Mouse (Mus musculus) forelimb bud, embryonic 11.5 days (tissue): ENCODE data around the gene Pacs1.
"Not testable (repeated sequence)": the region's sequence is repeated elsewhere in the genome, so short reads cannot be mapped to it uniquely, and the experiment has no call there.

ENCODE experiments used
- DNase-seq: peaks from one replicate; pipeline ENCODE4 v3.0.0-alpha.2; 2012; ENCODE audit warnings: low read depth, low spot score

Gene Pacs1

DNA sequence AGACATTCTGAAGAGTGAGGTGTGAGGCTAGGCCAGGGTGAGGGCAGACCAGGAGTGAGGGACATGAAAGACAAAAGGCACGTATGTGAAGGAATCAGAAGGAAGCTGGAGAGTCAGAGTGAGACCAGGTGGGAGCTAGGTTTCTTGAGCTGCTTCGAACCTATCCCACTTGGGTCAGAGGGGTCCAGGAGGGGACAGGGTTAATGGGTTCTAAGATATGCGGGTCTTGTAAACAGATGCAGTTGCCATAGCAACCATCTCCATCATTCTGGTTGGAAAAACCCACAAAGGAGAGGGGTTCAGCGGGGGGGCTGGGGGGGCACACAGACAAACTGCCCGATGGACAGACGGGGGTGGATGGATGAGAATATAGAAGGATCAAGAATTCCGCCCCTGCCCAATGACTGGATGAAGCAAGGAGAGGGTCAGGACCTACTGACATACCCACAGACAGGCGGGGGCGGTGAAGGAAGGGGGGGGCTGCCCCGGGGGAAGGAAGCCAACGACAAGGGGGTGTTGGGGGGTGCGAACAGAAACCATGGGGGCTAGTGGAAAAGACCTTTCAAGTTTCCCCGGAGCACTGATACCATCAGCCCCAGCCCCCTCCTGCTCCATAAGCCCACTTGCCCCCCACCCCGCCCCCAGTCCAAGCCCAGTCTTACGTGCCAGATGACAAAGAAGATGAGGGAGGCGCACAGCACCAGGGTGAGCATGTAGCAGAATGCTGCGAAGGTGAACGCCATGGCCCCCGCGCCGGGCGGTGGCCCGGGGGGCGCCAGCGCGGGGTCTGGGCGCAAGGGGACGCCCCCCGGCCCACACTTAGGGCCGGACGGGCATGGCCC is 175.2 kb downstream of the Pacs1 start:
- DNase-seq: peak; percentile 52

DNA sequence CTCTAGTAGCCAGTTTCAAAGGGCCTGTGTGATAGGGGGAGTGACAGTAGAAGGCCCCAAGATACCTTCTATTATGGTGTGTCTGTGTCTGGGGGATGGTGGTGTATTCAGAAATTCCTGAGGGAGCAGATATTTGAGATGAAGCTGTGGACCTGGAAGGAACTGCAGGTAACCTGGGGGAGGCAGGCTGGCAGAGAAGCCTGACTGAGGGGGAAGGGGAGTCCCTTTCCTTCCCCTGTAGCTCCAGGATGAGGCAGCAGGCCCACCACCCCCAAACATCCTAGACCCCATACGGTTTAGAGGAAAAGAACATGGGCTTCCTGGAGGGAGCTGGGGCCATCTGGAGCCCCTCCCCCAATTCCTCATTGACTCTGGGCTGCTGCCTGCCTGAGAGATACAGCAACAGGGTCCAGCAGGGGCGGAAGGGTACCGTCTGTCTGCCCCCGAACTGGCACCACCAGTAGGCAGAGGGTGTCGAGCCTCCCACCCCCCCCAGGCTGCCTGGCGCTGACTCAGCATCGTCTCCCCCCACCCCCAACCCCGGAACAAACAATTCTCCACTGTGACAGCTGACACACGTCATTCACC is 176.9 kb downstream of the Pacs1 start:
- DNase-seq: no peak

DNA sequence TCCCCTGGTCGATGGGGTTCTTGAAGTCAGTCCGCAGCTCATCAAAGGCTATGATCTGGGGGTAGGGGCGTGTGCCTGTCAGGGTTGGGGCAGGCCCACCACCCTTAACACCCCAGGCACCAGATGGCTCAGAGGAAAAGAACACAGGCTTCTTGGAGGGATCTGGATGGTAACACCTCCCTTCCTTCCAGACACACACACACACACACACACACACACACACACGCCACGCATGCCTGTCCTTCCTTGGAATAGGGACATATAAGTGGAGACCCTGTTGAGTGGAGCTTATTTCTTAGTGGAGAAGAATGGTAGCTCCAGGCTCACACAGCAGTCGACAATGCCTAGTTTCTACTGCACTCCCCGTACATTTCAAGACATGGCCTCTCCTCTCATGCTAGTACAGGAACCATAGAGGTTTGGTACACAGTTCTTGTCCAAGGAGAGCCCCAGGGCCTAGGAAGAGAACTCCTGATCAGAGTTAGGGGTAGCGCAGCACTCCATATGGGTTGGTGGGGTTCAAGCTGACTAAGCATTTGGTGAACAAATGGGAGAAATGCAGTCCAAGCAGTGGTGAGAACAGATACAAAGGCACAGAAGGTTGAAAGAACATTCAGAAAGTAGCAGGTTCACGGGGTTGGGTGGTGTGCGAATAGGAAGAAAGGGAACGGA is 178.0 kb downstream of the Pacs1 start:
- no peak for DNase-seq

DNA sequence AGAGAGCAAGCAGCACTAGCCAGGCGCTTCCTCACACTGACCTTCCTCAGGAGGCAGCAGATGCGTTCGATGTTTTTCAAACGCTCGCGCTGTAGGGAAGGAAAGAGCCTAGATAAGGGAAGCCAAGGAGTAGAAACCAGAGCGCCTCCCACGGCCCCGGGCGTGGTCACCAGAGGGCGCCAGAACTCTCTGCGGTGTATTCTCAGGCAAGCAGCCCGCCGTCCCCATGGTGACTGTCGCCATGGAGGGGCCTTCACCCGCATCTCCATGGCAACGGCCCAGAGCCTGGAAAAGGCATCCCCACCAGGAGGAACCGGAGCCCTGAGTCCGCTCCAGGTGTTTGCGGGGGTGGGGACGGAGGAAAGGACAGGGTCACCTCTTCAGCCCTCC is 178.7 kb downstream of the Pacs1 start:
- peak; percentile 95 for DNase-seq

DNA sequence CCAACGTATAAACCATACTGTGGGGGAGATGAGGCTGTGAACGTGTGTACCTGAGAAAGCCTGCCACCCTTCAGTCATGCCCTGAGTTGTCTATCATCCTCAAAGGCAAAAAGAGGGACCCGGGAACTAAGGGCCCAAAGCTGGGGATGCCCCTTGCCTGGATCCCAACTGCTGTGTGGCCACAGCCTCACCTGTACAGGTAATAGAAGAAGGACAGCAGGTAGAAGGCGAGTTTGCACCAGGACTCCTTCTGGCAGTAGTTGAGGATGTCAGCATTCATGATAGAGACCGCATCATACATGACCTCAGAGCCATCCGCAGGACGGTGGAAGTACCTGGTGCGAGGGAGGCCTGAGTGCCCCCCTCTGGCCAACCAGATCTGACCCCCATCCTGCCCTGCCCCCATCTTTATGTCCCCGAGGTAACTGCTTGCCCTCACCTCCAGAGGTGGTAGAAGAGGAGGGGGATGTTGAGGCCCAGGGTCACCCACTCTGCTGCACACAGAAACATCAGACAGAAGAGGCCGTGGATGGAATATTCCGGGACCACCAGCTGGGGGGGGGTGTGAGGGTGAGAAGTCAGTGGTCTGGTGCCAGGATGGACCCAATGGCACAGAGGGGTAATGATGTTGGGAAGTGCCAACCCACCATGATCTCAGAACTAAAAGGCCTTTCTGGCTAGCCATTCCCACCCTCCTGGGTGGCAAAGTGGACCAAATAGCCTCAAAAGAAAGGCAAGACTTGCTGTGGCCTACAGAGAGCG is 179.3 kb downstream of the Pacs1 start:
- no peak for DNase-seq

DNA sequence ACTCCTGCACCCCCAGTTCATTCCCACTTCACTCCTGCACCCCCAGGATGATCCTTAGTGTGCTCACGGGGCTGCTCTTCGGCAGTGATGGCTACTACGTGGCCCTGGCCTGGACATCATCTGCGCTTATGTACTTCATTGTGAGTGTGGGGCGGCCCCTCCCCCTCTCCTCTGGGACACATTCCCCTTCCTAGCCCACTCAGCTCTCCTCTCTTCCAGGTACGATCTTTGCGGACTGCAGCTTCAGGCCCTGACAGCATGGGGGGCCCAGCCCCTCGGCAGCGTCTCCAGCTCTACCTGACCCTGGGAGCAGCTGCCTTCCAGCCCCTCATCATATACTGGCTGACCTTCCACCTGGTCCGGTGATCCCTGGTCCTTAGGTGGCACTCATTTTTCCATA is 180.8 kb downstream of the Pacs1 start:
- no peak for DNase-seq

DNA sequence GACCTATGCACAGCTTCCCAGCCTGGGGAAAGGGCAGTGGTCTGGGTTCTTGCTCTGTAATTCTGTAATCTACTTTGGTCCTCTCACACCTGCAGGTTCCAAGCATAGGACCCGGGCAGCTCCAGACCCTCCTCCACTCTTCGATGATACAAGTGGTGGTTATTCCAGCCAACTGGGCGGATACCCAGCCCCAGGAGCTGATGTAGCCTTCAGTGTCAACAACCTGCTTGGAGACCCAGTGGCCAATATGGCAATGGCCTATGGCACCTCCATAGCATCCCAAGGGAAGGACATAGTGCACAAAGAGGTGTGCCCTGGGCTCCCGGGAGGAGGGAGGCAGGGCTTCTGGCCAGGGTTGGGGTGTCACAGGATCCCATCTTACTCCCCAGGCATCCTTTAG is 183.6 kb downstream of the Pacs1 start:
- no peak for DNase-seq

DNA sequence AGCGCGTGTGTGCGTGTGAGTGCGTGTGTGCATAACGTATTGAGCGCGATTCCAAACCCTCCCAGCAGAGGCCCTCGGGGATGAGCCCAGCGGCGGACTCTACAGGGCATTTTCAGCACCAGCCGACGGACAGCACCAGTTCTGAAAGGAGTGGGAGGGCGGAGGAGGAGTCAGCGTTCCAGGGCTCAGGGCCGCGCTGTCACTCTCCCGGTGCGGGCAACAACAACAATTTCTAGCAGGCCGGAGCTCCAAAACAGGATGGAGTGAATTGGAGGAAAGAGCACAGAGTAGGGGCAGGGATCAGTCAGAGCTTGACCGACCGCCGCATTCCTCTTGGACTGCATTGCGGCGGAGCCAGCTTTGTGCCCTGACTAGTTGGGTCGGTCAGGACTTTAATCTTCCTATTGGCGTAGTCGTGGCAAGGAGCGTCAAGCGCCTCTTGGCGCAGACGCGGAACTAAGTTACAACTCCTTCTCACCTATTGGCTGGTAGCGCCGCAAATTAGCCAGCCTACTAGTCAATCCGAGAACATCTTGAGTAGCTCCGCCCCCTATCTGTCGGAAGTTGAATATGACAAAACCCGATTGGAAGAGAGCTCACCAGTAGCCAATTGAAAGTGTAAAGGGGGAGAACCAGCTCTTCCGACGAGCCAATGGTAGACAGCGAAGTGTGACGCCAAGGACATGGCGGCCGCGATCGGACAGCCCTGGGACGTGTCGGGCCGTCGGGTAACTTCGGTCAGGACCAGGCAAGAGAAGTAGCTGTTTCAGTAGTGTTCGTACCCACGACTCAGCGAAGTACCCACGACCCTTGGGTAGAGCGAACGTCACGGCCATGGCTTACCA is 184.8 kb downstream of the Pacs1 start, which contains the start of gene Yif1a:
Gene Yif1a (plus strand): TSS at position 655 of the 845 bp plus-strand sequence.
- DNase-seq: peak; percentile 98

DNA sequence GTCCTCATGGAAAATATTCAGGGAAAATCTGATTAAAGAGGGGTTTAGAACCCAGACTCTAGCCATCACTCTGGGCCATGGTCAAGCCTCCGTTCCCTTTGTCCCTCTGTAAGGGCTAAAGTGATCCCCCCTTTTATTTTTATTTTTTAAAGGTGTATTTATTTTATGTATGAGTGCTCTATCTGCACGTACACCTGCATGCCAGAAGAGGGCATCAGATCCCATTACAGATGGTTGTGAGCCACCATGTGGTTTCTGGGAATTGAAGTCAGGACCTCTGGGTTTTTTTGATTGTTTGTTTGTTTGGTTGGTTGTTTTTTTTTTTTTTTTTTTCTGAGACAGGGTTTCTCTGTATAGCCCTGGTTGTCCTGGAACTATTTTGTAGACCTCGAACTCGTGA is 186.4 kb downstream of the Pacs1 start:
- DNase-seq: not testable (repeated sequence)

DNA sequence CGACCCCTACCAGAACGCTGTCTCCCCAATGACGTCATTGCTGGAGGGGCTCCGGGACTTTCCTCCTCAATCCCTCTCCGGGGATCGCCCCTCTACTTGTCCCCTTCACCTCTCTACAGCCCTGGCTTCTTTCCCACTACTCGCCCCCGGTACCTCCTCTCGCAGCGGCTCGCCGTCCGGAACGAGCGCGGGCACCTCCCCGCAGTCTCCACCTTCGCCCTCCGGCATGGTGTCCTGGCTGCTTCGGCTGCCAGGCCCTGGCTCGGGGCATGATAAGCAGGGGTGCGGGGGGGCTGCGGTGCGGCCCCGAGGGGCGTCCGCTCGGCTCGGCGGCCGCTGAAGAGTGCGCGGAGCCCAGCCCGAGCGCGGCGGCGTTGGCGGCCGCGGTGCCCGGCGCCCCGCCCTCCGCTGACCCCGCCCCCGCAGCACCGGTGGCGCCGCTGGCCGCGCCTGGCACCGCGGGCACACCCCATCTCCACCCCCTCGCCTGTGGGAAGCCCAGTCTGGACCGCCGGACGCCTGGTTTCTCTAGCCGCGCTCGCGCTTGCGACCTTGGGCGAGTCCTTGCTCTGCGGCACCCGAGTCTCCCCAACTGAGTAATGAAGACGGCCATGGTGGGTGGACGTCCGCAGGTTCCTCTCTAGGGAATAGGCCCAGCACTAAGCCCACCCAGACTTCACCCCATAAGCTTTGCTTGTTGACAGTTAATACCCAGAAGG is 187.6 kb downstream of the Pacs1 start, which contains the start of gene Tmem151a:
Gene Tmem151a (minus strand): TSS at position 387 of the 719 bp plus-strand sequence.
- no peak for DNase-seq

DNA sequence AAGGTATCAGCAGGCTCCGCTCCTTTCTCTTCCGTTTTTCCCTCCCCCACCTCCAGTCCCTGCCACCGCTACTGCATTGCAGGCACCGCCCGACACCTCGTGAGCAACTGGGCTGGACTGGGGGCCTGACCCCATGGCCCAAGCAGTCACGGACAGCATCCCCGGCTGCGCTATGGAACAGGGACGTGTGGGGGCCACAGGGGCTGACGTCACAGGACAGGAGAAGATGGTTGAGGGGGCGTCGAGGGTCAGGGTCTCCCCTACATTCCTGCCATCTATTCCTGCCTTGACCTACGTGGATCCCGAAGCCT is 188.1 kb downstream of the Pacs1 start:
- DNase-seq: no peak

DNA sequence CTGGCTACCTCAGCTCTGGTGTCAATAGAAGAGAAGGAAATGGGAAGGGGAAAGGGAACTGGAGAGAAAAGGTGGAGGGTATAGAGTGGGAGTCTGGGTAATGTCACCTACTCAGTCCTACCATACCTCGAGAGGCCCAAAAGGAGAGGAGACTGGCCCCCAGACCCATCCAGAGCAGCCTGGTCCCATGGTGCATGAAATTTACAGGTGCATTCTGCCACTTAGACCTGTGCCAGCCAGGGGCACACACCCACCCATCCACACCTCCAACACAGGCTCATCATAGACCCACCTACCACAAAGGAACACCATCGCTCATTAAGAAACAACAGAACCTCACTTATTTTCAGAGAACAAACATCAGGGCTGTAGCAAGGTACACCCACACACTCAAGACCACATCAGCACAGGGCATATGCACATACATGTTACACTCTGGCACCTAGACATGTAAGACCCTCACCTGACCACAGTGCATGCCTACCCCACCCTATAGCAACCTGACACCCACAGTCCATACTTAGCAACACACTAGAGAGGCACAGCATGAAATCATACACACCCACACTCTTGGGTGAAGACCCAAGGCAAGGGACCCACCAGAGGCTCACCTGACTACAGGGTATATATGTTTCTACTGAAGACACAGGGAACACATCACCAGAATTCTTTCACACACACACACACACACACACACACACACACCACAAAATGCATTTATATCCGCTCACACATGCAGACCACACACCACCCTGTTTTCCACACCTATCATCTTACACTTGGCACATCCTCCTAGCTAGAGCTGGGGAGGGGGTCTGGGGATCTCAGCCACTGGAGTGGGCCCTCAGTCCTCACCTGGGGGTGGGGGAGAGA is 188.7 kb downstream of the Pacs1 start:
- no peak for DNase-seq
